Mouse (Mus musculus) kidney, adult 8-10 months (tissue): ENCODE data around the gene Gjc1.

Experiments used
- DNase-seq, 2 experiments: peaks; one replicate each; pipeline ENCODE4 v3.0.0; 2022

Gene Gjc1

GRCm38 (mm10) chr11:102770662-102771435 lies 48.7 kb downstream of the Gjc1 start:
- no peak for DNase-seq

- DNase-seq = no peak
Observed at GRCm38 (mm10) chr11:102769993-102770661, 49.4 kb downstream of the Gjc1 start.

DNA sequence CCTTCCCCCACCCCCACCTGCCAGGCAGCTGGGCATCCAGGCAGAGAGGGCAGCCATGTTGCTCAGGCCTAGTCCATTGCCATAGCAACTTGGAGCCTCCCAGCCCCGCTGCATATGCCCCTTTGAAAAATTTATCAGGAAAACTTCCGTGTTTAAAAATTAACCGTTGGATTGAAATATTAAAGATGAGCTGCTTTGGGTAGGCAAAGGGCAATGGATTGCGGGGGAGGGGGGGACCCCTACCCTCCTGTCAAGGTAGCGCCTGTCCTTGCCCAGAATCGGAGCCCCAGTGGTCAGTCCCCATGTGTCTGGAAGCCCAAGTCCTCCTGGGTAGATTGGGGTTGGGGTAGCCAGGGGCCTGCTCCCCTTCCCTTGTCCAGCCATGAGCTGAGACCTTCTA lies 50.4 kb downstream of the Gjc1 start:
- no peak for DNase-seq

DNA sequence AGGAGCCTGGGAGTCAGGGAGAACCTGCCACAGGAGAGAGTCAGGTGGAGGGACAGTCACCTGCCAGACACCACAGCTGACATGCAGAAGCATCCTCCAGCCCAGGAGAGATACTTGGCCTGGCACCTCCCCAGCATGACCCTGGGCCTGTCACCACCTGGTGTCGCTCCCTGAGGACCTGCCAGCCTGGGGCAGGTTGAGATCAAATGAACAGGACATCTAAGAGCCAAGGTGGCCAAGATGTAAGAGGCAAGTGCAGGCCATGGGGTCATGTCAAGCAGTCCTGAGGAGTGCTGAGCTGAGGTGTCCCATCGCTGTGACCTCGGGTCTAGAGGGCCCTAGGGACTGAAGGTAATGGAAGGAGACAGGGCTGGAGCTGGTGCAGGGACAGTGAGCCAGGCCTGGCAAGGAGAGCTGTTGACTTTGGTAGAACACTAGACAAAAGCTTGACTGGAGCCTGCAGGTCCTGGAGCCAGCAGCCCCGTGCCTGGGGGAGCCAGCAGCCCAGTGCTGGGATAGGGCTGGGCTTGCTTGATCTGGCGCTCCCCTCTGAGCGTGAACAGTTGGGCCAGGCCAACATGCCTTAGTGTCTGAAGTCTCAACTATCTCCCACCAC lies 52.3 kb downstream of the Gjc1 start:
- DNase-seq = no peak

GRCm38 (mm10) chr11:102765416-102765815 lies 54.1 kb downstream of the Gjc1 start:
- DNase-seq = no peak

GRCm38 (mm10) chr11:102763009-102763767 lies 56.3 kb downstream of the Gjc1 start:
- DNase-seq = no peak

- DNase-seq = no peak
Observed at GRCm38 (mm10) chr11:102762248-102762647, 57.3 kb downstream of the Gjc1 start.

- no peak for DNase-seq
Observed at GRCm38 (mm10) chr11:102761309-102762210, 57.9 kb downstream of the Gjc1 start, which contains the start of gene Adam11. TSS of gene Adam11 (plus strand) at chr11:102761439.

DNA sequence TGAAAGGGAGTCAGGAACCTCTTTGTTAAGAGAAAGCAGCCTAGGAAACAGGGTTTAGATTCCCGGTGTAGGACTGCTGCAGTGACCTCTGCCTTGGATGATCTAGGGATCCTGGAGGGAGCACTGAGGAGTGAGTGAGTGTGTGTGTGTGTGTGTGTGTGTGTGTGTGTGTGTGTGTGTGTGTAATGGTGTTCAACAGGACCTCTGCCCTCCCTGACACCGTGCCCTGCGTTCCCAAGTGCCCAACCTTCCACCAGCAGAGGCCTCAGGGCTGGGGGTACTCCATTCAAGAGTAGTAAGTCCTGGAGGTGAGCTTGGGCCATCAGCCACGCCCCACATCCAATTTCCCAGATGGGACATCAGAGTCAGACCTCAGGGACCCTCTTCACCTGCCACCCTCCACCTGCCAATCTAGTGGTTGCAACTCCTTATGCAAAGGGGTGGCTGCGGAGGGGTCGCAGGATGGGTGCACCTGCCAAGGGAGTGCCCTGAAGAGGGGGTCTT lies 58.6 kb downstream of the Gjc1 start:
- DNase-seq = no peak

- DNase-seq = no peak
Observed at GRCm38 (mm10) chr11:102758977-102759376, 60.5 kb downstream of the Gjc1 start.

DNA sequence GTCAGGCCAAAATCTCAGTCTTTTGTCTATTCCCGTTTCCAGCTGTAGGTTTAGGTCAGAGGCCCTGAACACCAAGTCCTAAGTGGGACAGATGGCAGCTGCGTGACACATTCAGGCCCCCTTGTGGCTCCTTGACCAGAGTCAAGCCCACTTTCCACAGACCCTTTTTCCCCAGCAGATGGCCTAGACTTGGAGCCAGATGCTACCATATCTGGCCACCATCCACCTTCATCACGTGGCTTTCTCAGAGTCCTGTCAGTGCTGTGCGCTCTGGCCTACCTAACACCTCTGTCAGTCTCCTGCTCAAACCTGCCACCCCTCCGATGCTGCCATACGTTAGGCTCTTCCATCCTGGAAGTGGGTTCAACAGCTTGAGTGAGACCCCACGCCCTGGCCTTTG lies 64.1 kb downstream of the Gjc1 start:
- DNase-seq = no peak

GRCm38 (mm10) chr11:102754416-102754815 lies 65.1 kb downstream of the Gjc1 start:
- no peak for DNase-seq

DNA sequence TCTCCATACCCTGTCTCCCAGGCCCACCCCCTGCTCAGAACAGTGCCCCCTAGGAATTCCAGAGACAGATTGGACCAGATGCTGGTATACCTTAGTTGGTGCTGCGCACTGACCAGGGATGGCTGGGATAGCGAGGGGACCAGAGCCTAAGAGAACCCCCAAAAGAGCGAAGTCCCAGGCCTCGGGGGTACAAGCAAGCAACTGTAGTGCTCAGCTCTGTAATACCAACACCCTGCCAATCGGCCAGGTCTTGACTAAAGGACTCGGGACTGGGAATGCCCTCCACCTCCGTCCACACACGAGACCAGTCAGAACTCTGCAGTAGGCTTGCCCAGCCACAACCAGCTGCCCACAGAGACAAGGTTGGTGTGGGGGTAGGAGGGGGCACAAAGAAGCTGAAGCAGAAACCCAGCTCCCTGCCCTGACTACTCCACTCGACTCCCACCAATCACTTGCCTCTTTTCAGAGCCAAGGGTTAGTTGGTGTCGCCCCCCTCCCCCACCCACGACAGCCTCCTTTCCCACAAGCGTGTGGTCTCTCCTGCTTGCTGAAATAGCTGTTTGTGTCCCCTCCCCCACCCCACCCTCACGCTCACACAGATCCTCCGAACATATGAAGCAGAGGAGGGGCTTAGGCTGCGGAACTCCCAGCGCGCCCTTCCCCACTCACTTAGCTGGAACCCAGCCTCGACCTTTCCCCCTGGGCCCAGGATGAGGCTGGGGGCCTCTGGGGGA lies 65.7 kb downstream of the Gjc1 start:
- no peak for DNase-seq

- no peak for DNase-seq
Observed at GRCm38 (mm10) chr11:102752896-102753590, 66.5 kb downstream of the Gjc1 start.

GRCm38 (mm10) chr11:102749712-102750111 lies 69.8 kb downstream of the Gjc1 start:
- no peak for DNase-seq
